Mouse (Mus musculus) E14TG2a.4 (cell line): ENCODE results near the gene Tsacc.

Experiments used
- H3K27me3 ChIP-seq: 2 replicates; pipeline ENCODE4 v1.6.1; 2014; ENCODE audit warnings: low read length, control low read depth; ENCODE audit not compliant: insufficient read depth
- H3K36me3 ChIP-seq: 2 replicates; pipeline ENCODE4 v1.6.1; 2014; ENCODE audit warnings: low read length, control low read depth; ENCODE audit not compliant: insufficient read depth
- H3K4me1 ChIP-seq: replicated peaks from 2 replicates; pipeline ENCODE4 v1.6.1; 2014; ENCODE audit warnings: low read depth, low read length, control low read depth
- H3K4me3 ChIP-seq: replicated peaks from 2 replicates; pipeline ENCODE4 v1.5.1; 2014; ENCODE audit warnings: mild to moderate bottlenecking, low read length
- H3K9me3 ChIP-seq: 2 replicates; pipeline ENCODE4 v1.6.1; 2014; ENCODE audit warnings: low read length, control low read depth
- CTCF ChIP-seq: conservative IDR thresholded peaks from 2 replicates; pipeline ENCODE4 v1.5.1; 2014; ENCODE audit warnings: low read length
- NANOG ChIP-seq: IDR thresholded peaks from 2 replicates; pipeline ENCODE4 v1.6.1; 2014; ENCODE audit warnings: borderline replicate concordance, low read length, mixed read lengths
- POU5F1 ChIP-seq: IDR thresholded peaks from 2 replicates; pipeline ENCODE4 v1.6.1; 2014; ENCODE audit warnings: low read length, borderline replicate concordance

Tsacc gene

GRCm38 (mm10) chr3:88237556-88238194 lies 59.1 kb downstream of the Tsacc start:
- Histone ChIP-seq H3K4me1 (peaks cover 46% of the 10 kb centered on the region), H3K27me3 (peaks cover 78% of the 10 kb centered on the region)
- TF ChIP-seq NANOG (no peak), POU5F1 (no peak), CTCF (peak; percentile 56)

GRCm38 (mm10) chr3:88237161-88237555 lies 59.6 kb downstream of the Tsacc start:
- Histone ChIP-seq H3K27me3 (peaks cover 74% of the 10 kb centered on the region), H3K4me3 (no peak overlapping the region), H3K9me3 (no peaks in the 10 kb centered on the region), H3K36me3 (no peaks in the 10 kb centered on the region), H3K4me1 (peaks cover 46% of the 10 kb centered on the region)
- TF ChIP-seq CTCF (no peak), POU5F1 (no peak), NANOG (no peak)

More at GRCm38 (mm10) chr3:88237556-88238194, 59.1 kb downstream of the Tsacc start:
- H3K36me3 ChIP-seq: no peaks in the 10 kb centered on the region
- H3K4me3 ChIP-seq: no peak overlapping the region
- H3K9me3 ChIP-seq: no peaks in the 10 kb centered on the region

- Histone ChIP-seq H3K4me3 (no peak overlapping the region), H3K4me1 (peaks cover 51% of the 10 kb centered on the region), H3K36me3 (no peaks in the 10 kb centered on the region), H3K27me3 (peaks cover 59% of the 10 kb centered on the region), H3K9me3 (no peaks in the 10 kb centered on the region)
- no peak for TF ChIP-seq NANOG
- no peak for TF ChIP-seq POU5F1
- TF ChIP-seq CTCF: no peak
These were observed 61.2 kb downstream of the Tsacc start for GRCm38 (mm10) chr3:88235616-88236015.

GRCm38 (mm10) chr3:88235216-88235615 lies 61.6 kb downstream of the Tsacc start:
- peaks cover 51% of the 10 kb centered on the region for H3K4me1 ChIP-seq
- TF ChIP-seq NANOG: no peak
- TF ChIP-seq CTCF: peak; percentile 53
- no peak overlapping the region for H3K4me3 ChIP-seq
- no peaks in the 10 kb centered on the region for H3K36me3 ChIP-seq
- peaks cover 55% of the 10 kb centered on the region for H3K27me3 ChIP-seq
- no peaks in the 10 kb centered on the region for H3K9me3 ChIP-seq

- H3K27me3 ChIP-seq: peaks cover 53% of the 10 kb centered on the region
- no peaks in the 10 kb centered on the region for H3K36me3 ChIP-seq
- TF ChIP-seq POU5F1 (no peak), NANOG (no peak), CTCF (no peak)
- no peaks in the 10 kb centered on the region for H3K9me3 ChIP-seq
- peaks cover 61% of the 10 kb centered on the region for H3K4me1 ChIP-seq
- H3K4me3 ChIP-seq: no peak overlapping the region
These were observed 62.8 kb downstream of the Tsacc start for GRCm38 (mm10) chr3:88234041-88234440.

GRCm38 (mm10) chr3:88232851-88233649 lies 63.7 kb downstream of the Tsacc start:
- Histone ChIP-seq H3K4me3 (no peak overlapping the region), H3K36me3 (no peaks in the 10 kb centered on the region), H3K9me3 (no peaks in the 10 kb centered on the region), H3K27me3 (peaks cover 49% of the 10 kb centered on the region), H3K4me1 (peaks cover 71% of the 10 kb centered on the region)
- TF ChIP-seq POU5F1: no peak
- TF ChIP-seq CTCF: no peak
- no peak for TF ChIP-seq NANOG
